Mouse (Mus musculus) testis, adult 2 months (tissue): ENCODE results near the gene Fndc11.

Experiments used
- CTCF ChIP-seq: fragments of 200-500 bp; IDR thresholded peaks from 2 replicates; pipeline ENCODE4 v1.5.1; 2012; ENCODE audit warnings: low read depth, mild to moderate bottlenecking, inconsistent platforms, low read length, moderate library complexity; ENCODE audit not compliant: control insufficient read depth, insufficient read depth, insufficient replicate concordance
- POLR2A ChIP-seq: fragments of 200-500 bp; IDR thresholded peaks from 2 replicates; pipeline ENCODE4 v1.6.1; 2012; ENCODE audit warnings: low read depth, mild to moderate bottlenecking, inconsistent platforms, low read length, moderate library complexity; ENCODE audit not compliant: control insufficient read depth

- no peak for TF ChIP-seq POLR2A
- TF ChIP-seq CTCF = no peak
Observed at GRCm38 (mm10) chr2:181234680-181235079, 14.9 kb downstream of the Fndc11 start.
